Mouse (Mus musculus): ENCODE data around the gene Fcer1g. TPM values are rescaled to one million over a fixed set of nuclear protein-coding genes. Genes with fewer than 3 reads are reported as not detected.
A peak's percentile ranks its signal among the peaks of the same experiment; 100 is the strongest.

The Fcer1g gene
- total and polyA plus RNA-seq, 2 experiments from 2014 or later: 24.6 to 60.5 TPM

DNA sequence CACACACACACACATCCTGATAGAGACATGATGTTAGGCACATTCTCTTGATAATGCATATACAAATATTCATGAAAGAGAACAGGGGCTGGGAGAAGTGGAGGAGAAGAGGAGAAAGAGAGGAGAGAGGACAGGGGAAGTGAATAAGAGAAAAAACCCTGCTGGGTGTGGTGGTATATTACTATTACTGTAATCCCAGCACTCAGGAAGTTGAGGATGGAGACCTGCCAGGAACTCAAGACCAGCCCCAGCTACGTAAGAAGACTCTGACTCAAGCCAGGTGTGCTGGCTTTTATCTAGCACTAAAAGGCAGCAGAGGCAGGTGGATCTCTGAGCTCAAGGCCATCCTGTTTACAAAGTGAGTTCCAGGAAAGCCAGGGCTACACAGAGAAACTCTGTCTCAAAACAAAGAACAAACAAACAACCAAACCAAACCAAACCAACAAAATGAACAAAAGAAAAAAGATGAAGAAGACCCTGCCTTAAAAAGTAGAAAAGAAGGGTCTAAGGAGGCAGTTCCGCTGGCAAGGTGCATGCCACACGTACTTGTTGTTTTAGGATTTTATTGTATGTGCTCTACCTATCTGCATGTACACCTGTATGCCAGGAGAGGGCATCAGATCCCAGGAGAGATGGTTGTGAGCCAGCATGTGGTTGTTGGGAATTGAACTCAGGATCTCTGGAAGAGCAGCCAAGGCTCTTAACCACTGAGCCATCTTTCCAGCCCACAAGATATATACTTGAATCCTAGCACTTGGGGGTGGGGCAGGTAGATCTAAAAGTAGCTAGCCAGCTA is 29.7 kb upstream of the Fcer1g start:
- H3K27me3 ChIP-seq (ENCODE audit: control insufficient read depth, insufficient read depth, low read length): no peaks in the 10 kb centered on the region
- WGBS: 65% methylated on average over 3 of the region's 3 CpGs
- H3K9me3 ChIP-seq (replicated peaks; ENCODE audit: control insufficient read depth, low read length): no peaks in the 10 kb centered on the region
- H3K4me3 ChIP-seq (ENCODE audit: low read depth, low read length): no peak overlapping the region
- peak overlapping the region; percentile 97 for H3K27ac ChIP-seq (ENCODE audit: low read depth)
- H3K4me2 ChIP-seq (ENCODE audit: low read depth, low read length): peak overlapping the region; percentile 64
- DNase-seq (ENCODE audit: low spot score) (no peak), ATAC-seq (ENCODE audit: insufficient read depth, low read depth) (no peak)
- peaks cover 9% of the 10 kb centered on the region for H3K4me1 ChIP-seq (ENCODE audit: control insufficient read depth, insufficient read depth)
- H3K36me3 ChIP-seq (replicated peaks; ENCODE audit: control insufficient read depth, insufficient read depth, low read length): no peaks in the 10 kb centered on the region
- no peak overlapping the region for H3K9ac ChIP-seq (replicated peaks; ENCODE audit: low read depth, low read length)
- TF ChIP-seq CTCF (IDR thresholded peaks at IDR 0.05; ENCODE audit: low read depth) (peak; percentile 30; the same call in 1 of the 2 replicates), EP300 (IDR thresholded peaks at IDR 0.05; ENCODE audit: low read depth) (no peak)

GRCm38 (mm10) chr1:171263185-171263611 is 29.0 kb upstream of the Fcer1g start:
- H3K27me3 ChIP-seq (ENCODE audit: control insufficient read depth, insufficient read depth, low read length): no peaks in the 10 kb centered on the region
- H3K4me2 ChIP-seq (ENCODE audit: low read depth, low read length): peak overlapping the region; percentile 64
- H3K4me3 ChIP-seq (ENCODE audit: low read depth, low read length): peak overlapping the region; percentile 36
- no peak overlapping the region for H3K9ac ChIP-seq (replicated peaks; ENCODE audit: low read depth, low read length)
- no peaks in the 10 kb centered on the region for H3K9me3 ChIP-seq (replicated peaks; ENCODE audit: control insufficient read depth, low read length)
- no peaks in the 10 kb centered on the region for H3K36me3 ChIP-seq (replicated peaks; ENCODE audit: control insufficient read depth, insufficient read depth, low read length)
- peak; percentile 90 for ATAC-seq (ENCODE audit: insufficient read depth, low read depth)
- H3K4me1 ChIP-seq (ENCODE audit: control insufficient read depth, insufficient read depth): peaks cover 9% of the 10 kb centered on the region
- 0% methylated on average over 2 of the region's 2 CpGs for WGBS
- DNase-seq (ENCODE audit: low spot score): peak; percentile 93
- H3K27ac ChIP-seq (ENCODE audit: low read depth): peak overlapping the region; percentile 97
- no peak for TF ChIP-seq CTCF (IDR thresholded peaks at IDR 0.05; ENCODE audit: low read depth)
- TF ChIP-seq EP300 (IDR thresholded peaks at IDR 0.05; ENCODE audit: low read depth): 0 out of 2 replicates have a peak, but pooled peaks have one; percentile 25

DNA sequence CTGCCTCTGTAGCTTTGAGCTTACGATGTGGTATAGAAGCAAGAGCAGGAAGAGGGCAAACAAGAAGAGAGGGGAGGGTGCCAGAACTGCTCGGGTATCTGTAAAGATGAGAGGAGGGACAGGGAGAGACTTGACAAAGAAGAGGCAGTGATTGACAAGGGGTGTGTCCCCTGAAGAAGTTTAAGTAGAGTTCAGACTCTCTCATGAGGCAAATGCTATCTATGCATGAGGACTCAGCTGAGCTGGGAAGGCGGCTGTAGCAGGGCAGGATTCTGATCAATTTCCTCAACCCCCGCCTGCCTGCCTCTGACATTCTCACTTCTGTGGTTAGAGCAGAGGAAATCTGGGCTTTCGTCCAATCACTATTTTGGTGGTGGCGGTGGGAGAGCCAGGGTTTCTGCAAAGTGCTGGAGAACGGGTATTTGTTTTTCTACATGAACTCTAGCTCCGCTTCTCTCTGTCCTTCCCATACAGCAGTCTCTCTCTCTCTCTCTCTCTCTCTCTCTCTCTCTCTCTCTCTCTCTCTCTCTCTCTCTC is 28.5 kb upstream of the Fcer1g start:
- DNase-seq (ENCODE audit: low spot score): peak; percentile 93
- peaks cover 9% of the 10 kb centered on the region for H3K4me1 ChIP-seq (ENCODE audit: control insufficient read depth, insufficient read depth)
- H3K9ac ChIP-seq (replicated peaks; ENCODE audit: low read depth, low read length): peak overlapping the region; percentile 45
- peak overlapping the region; percentile 97 for H3K27ac ChIP-seq (ENCODE audit: low read depth)
- H3K4me3 ChIP-seq (ENCODE audit: low read depth, low read length): peak overlapping the region; percentile 36
- TF ChIP-seq EP300 (IDR thresholded peaks at IDR 0.05; ENCODE audit: low read depth) (0 out of 2 replicates have a peak, but pooled peaks have one; percentile 20), CTCF (IDR thresholded peaks at IDR 0.05; ENCODE audit: low read depth) (no peak)
- peak; percentile 74 for ATAC-seq (ENCODE audit: insufficient read depth, low read depth)
- no peaks in the 10 kb centered on the region for H3K9me3 ChIP-seq (replicated peaks; ENCODE audit: control insufficient read depth, low read length)
- WGBS: 0% methylated on average over 8 of the region's 8 CpGs
- peak overlapping the region; percentile 64 for H3K4me2 ChIP-seq (ENCODE audit: low read depth, low read length)
- H3K27me3 ChIP-seq (ENCODE audit: control insufficient read depth, insufficient read depth, low read length): no peaks in the 10 kb centered on the region
- no peaks in the 10 kb centered on the region; the same call in 1 of the 2 replicates for H3K36me3 ChIP-seq (replicated peaks; ENCODE audit: control insufficient read depth, insufficient read depth, low read length)

DNA sequence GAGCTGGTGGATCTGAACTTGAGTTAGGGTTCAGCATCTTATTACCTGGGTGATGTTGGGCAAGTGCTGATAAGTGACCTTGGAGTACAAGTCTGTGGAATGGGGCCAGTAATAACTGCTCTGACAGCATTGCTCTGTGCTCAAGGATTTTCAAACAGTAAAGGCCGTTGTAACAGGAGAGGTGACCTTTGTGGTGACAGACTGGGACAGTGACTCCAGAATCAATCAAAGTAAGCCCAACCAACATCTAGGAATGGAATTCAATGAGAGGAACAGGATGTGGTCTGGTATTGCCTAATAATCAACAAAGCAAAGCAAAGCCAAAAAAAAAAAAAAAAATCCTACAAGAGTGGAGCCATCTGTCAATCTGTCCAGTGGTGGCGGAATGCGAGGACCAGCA is 26.2 kb upstream of the Fcer1g start:
- WGBS: 67% methylated on average over 3 of the region's 3 CpGs
- Histone ChIP-seq H3K9ac (replicated peaks; ENCODE audit: low read depth, low read length) (no peak overlapping the region), H3K9me3 (replicated peaks; ENCODE audit: control insufficient read depth, low read length) (no peaks in the 10 kb centered on the region), H3K27me3 (ENCODE audit: control insufficient read depth, insufficient read depth, low read length) (no peaks in the 10 kb centered on the region), H3K4me2 (ENCODE audit: low read depth, low read length) (no peak overlapping the region), H3K27ac (ENCODE audit: low read depth) (no peak overlapping the region), H3K4me3 (ENCODE audit: low read depth, low read length) (no peak overlapping the region), H3K4me1 (ENCODE audit: control insufficient read depth, insufficient read depth) (peaks cover 9% of the 10 kb centered on the region), H3K36me3 (replicated peaks; ENCODE audit: control insufficient read depth, insufficient read depth, low read length) (no peaks in the 10 kb centered on the region; the same call in 1 of the 2 replicates)
- DNase-seq (ENCODE audit: low spot score): no peak
- ATAC-seq (ENCODE audit: insufficient read depth, low read depth): no peak
- no peak for TF ChIP-seq CTCF (IDR thresholded peaks at IDR 0.05; ENCODE audit: low read depth)

DNA sequence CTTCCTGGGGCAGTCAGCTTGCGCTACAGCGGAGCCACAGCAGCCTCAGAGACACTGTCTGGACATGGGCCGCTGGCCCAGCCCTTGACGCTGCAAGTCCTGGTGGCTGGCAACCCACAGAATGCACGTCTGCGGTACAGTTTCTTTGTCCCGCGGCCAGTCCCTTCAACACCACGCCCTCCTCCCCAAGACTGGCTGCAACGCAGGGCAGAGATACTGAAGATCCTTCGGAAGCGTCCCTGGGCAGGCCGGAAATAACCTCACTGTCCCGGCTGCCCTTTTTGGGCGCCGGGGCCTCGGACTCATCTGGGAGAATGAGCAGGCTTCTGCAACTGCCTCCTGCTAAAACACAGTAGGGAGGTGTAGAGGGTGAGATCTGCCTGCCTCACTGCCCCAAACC is 24.8 kb upstream of the Fcer1g start:
- TF ChIP-seq EP300 (IDR thresholded peaks at IDR 0.05; ENCODE audit: low read depth) (no peak), CTCF (IDR thresholded peaks at IDR 0.05; ENCODE audit: low read depth) (no peak)
- H3K27ac ChIP-seq (ENCODE audit: low read depth): no peak overlapping the region
- WGBS: 41% methylated on average over 17 of the region's 17 CpGs
- no peak overlapping the region for H3K4me2 ChIP-seq (ENCODE audit: low read depth, low read length)
- peaks cover 4% of the 10 kb centered on the region for H3K36me3 ChIP-seq (replicated peaks; ENCODE audit: control insufficient read depth, insufficient read depth, low read length)
- H3K9me3 ChIP-seq (replicated peaks; ENCODE audit: control insufficient read depth, low read length): no peaks in the 10 kb centered on the region
- no peaks in the 10 kb centered on the region for H3K27me3 ChIP-seq (ENCODE audit: control insufficient read depth, insufficient read depth, low read length)
- H3K4me3 ChIP-seq (ENCODE audit: low read depth, low read length): no peak overlapping the region
- H3K9ac ChIP-seq (replicated peaks; ENCODE audit: low read depth, low read length): 0 out of 2 replicates have a peak overlapping the region, but pooled peaks have one; percentile 10
- peaks cover 9% of the 10 kb centered on the region for H3K4me1 ChIP-seq (ENCODE audit: control insufficient read depth, insufficient read depth)
- ATAC-seq (ENCODE audit: insufficient read depth, low read depth) (no peak), DNase-seq (ENCODE audit: low spot score) (no peak)
